Mouse (Mus musculus): ENCODE measurements around the gene Mmab.

GRCm38 (mm10) chr5:114461238-114461637, 17.4 kb upstream of the Mmab start:
- TF ChIP-seq CTCF (conservative IDR thresholded peaks at IDR 0.05; ENCODE audit: low read length), result peak; percentile 74
- TF ChIP-seq NANOG (IDR thresholded peaks at IDR 0.05; ENCODE audit: borderline replicate concordance, low read length), result no peak

Measured in E14TG2a.4 (cell line).